22 mouse cellular contexts compared by ENCODE assay signal in genomic region chr6:53461056-53461455, GRCm38 (mm10).
DNase-seq lines count a peak whose midpoint lies in the region; ATAC-seq and TF ChIP-seq lines count a peak whose summit lies in the region.
"Had no signal": no experiment of that assay in that cellular context is flagged by ENCODE, and none has a peak within 500 bp of the region (broad histone marks: within the 10 kb centered on the region; RNA-seq: fewer than 3 reads in every experiment).

No protein-coding gene starts in this region.

- peak; percentile 42; the same call in 1 of the 2 replicates for TF ChIP-seq POLR2A in CH12.LX (IDR thresholded peaks at IDR 0.05; ENCODE audit: low read depth, low read length)

- no peak overlapping the region for H3K4me3 ChIP-seq in limb, embryonic 12.5 days (replicated peaks)
- H3K4me3 ChIP-seq in limb, embryonic 10.5 days = no peak overlapping the region
- H3K4me3 ChIP-seq in CH12.LX (replicated peaks in 1 of 3; ENCODE audit: low read depth in 2 of 3, low read length in 2 of 3, poor library complexity in 1 of 3) = no peak overlapping the region
- no peak overlapping the region for H3K4me3 ChIP-seq in limb, embryonic 13.5 days
- no peak overlapping the region for H3K4me3 ChIP-seq in limb, embryonic 15.5 days
- H3K4me3 ChIP-seq: embryonic facial prominence, embryonic 10.5 days; embryonic facial prominence, embryonic 12.5 days; forebrain, embryonic 13.5 days; forebrain, embryonic 15.5 days had no signal

- no peak overlapping the region for H3K4me2 ChIP-seq in limb, embryonic 12.5 days
- no peak overlapping the region for H3K4me2 ChIP-seq in CH12.LX (ENCODE audit: insufficient read depth, low read depth, poor library complexity, severe bottlenecking)
- no peak overlapping the region for H3K4me2 ChIP-seq in limb, embryonic 13.5 days (replicated peaks)
- no peak overlapping the region for H3K4me2 ChIP-seq in limb, embryonic 15.5 days
- H3K4me2 ChIP-seq: embryonic facial prominence, embryonic 12.5 days; forebrain, embryonic 13.5 days; forebrain, embryonic 15.5 days had no signal

- DNase-seq in limb, embryonic 10.5 days (ENCODE audit: low spot score) = no peak
- no peak for DNase-seq in CH12.LX (ENCODE audit: extremely low read depth)
- DNase-seq in gastrocnemius, postnatal 4 days (ENCODE audit: low spot score in 2 of 2) = no peak
- DNase-seq in urinary bladder, postnatal 25 days (ENCODE audit: low spot score) = no peak
- DNase-seq: adrenal gland, adult 8-10 months; adrenal gland, postnatal 14 days; adrenal gland, postnatal 36 days; cerebellum, adult 11-12 months; cerebellum, adult 2 months; cerebellum, adult 9-10 months; cerebellum, postnatal 10 days; cerebellum, postnatal 25 days had no signal

- H3K27ac ChIP-seq in limb, embryonic 12.5 days = peak overlapping the region; percentile 84
- H3K27ac ChIP-seq in limb, embryonic 10.5 days = no peak overlapping the region
- H3K27ac ChIP-seq in CH12.LX (ENCODE audit: insufficient read depth, low read depth) = no peak overlapping the region
- H3K27ac ChIP-seq in limb, embryonic 13.5 days = peak overlapping the region; percentile 84; the same call in 1 of the 2 replicates
- peak overlapping the region; percentile 74 for H3K27ac ChIP-seq in limb, embryonic 15.5 days
- H3K27ac ChIP-seq: embryonic facial prominence, embryonic 10.5 days; embryonic facial prominence, embryonic 12.5 days; forebrain, embryonic 13.5 days; forebrain, embryonic 15.5 days had no signal

- 88% methylated on average over 6 of the region's 6 CpGs for WGBS in limb, embryonic 12.5 days
- WGBS in limb, embryonic 10.5 days = 90% methylated on average over 6 of the region's 6 CpGs
- WGBS in limb, embryonic 13.5 days = 80% methylated on average over 6 of the region's 6 CpGs
- 67% methylated on average over 6 of the region's 6 CpGs for WGBS in limb, embryonic 15.5 days

- dilution Hi-C loops in CH12.LX (cut with MboI; ENCODE audit: extremely low pct_ligation_motif_present, extremely low pct_unique_long_range_greater_than_20kb, low sequenced_read_pairs) = no loop called here

- no peaks in the 10 kb centered on the region for H3K79me2 ChIP-seq in CH12.LX (replicated peaks; ENCODE audit: control insufficient read depth, extremely low read depth, insufficient read depth, poor library complexity, severe bottlenecking)

- H3K36me3 ChIP-seq in limb, embryonic 12.5 days = no peaks in the 10 kb centered on the region
- H3K36me3 ChIP-seq in limb, embryonic 10.5 days = no peaks in the 10 kb centered on the region
- H3K36me3 ChIP-seq in CH12.LX (replicated peaks in 1 of 2; ENCODE audit: control insufficient read depth in 1 of 2, insufficient read depth in 1 of 2, low read length in 1 of 2) = peaks cover 0 to 9% of the 10 kb centered on the region in 2 experiments
- no peaks in the 10 kb centered on the region for H3K36me3 ChIP-seq in limb, embryonic 13.5 days
- H3K36me3 ChIP-seq in limb, embryonic 15.5 days = no peaks in the 10 kb centered on the region
- H3K36me3 ChIP-seq: embryonic facial prominence, embryonic 10.5 days; embryonic facial prominence, embryonic 12.5 days; forebrain, embryonic 15.5 days; G1E had no signal

- no peak for TF ChIP-seq EP300 in CH12.LX (IDR thresholded peaks at IDR 0.05; ENCODE audit: low read length)

- no peaks in the 10 kb centered on the region for H3K9me3 ChIP-seq in limb, embryonic 12.5 days
- H3K9me3 ChIP-seq in limb, embryonic 10.5 days (replicated peaks) = no peaks in the 10 kb centered on the region
- no peaks in the 10 kb centered on the region for H3K9me3 ChIP-seq in CH12.LX (replicated peaks; ENCODE audit: low read length)
- no peaks in the 10 kb centered on the region for H3K9me3 ChIP-seq in limb, embryonic 13.5 days
- H3K9me3 ChIP-seq in limb, embryonic 15.5 days = no peaks in the 10 kb centered on the region
- H3K9me3 ChIP-seq: embryonic facial prominence, embryonic 10.5 days; embryonic facial prominence, embryonic 12.5 days; forebrain, embryonic 13.5 days; forebrain, embryonic 15.5 days had no signal

- no peaks in the 10 kb centered on the region for H3K27me3 ChIP-seq in limb, embryonic 12.5 days
- H3K27me3 ChIP-seq in limb, embryonic 10.5 days (ENCODE audit: low read depth, poor library complexity, severe bottlenecking) = 0 out of 2 replicates have a peak, but pooled peaks cover 4% of the 10 kb centered on the region
- H3K27me3 ChIP-seq in CH12.LX (replicated peaks) = no peaks in the 10 kb centered on the region
- H3K27me3 ChIP-seq in limb, embryonic 13.5 days = no peaks in the 10 kb centered on the region
- no peaks in the 10 kb centered on the region for H3K27me3 ChIP-seq in limb, embryonic 15.5 days
- H3K27me3 ChIP-seq: embryonic facial prominence, embryonic 12.5 days; forebrain, embryonic 13.5 days; forebrain, embryonic 15.5 days; Patski had no signal

- TF ChIP-seq CTCF in CH12.LX (conservative IDR thresholded peaks at IDR 0.05 in 1 of 2, IDR thresholded peaks at IDR 0.05 in 1 of 2; ENCODE audit: low read depth in 2 of 2, low read length in 2 of 2) = no peak

- in situ Hi-C loops in CH12.LX (cut with MboI; ENCODE audit: low pct_ligation_motif_present, low pct_unique_long_range_greater_than_20kb, low sequenced_read_pairs) = no loop called here

- H3K9ac ChIP-seq in limb, embryonic 12.5 days (replicated peaks) = no peak overlapping the region
- no peak overlapping the region for H3K9ac ChIP-seq in CH12.LX (ENCODE audit: insufficient read depth, low read depth)
- H3K9ac ChIP-seq in limb, embryonic 13.5 days = no peak overlapping the region
- H3K9ac ChIP-seq in limb, embryonic 15.5 days = no peak overlapping the region
- H3K9ac ChIP-seq: embryonic facial prominence, embryonic 12.5 days; forebrain, embryonic 13.5 days; forebrain, embryonic 15.5 days had no signal

- TF ChIP-seq RAD21 in CH12.LX (IDR thresholded peaks at IDR 0.05; ENCODE audit: low read depth, low read length) = no peak

- no peak for ATAC-seq in limb, embryonic 12.5 days (ENCODE audit: insufficient number of reproducible peaks, insufficient read depth, low FRiP score, low TSS enrichment, low read depth)
- ATAC-seq in limb, embryonic 13.5 days (ENCODE audit: low FRiP score, low read depth) = no peak
- ATAC-seq in limb, embryonic 15.5 days (ENCODE audit: insufficient number of reproducible peaks, low FRiP score, low TSS enrichment, low read depth) = no peak
- ATAC-seq: activated CD4-positive, CD25-positive, alpha-beta regulatory T cell, adult 4 months; forebrain, embryonic 13.5 days; forebrain, embryonic 15.5 days; Patski had no signal

- H3K4me1 ChIP-seq in limb, embryonic 12.5 days (replicated peaks) = peaks cover 57% of the 10 kb centered on the region
- peaks cover 13% of the 10 kb centered on the region for H3K4me1 ChIP-seq in limb, embryonic 10.5 days
- H3K4me1 ChIP-seq in CH12.LX (ENCODE audit: control insufficient read depth in 1 of 2, insufficient read depth in 2 of 2) = peaks cover 14 to 21% of the 10 kb centered on the region in 2 experiments
- H3K4me1 ChIP-seq in limb, embryonic 13.5 days = peaks cover 75% of the 10 kb centered on the region
- peaks cover 43% of the 10 kb centered on the region for H3K4me1 ChIP-seq in limb, embryonic 15.5 days

TF ChIP-seq in CH12.LX, 34 proteins besides CTCF, POLR2A, EP300 and RAD21:
- TF ChIP-seq MEF2A (IDR thresholded peaks at IDR 0.05; ENCODE audit: borderline replicate concordance, low read depth, low read length) = no peak
- TF ChIP-seq TCF12 (IDR thresholded peaks at IDR 0.05; ENCODE audit: low read depth, low read length) = no peak
- TF ChIP-seq POLR2AphosphoS2 (IDR thresholded peaks at IDR 0.05; ENCODE audit: low read depth, low read length) = peak; percentile 21; the same call in 1 of the 2 replicates
TF ChIP-seq in CH12.LX: peak in this region for 1.

Comparison
In these comparisons a context has a peak if more than half of its experiments do, and no peak if none do; other contexts are left out.
1. H3K27ac ChIP-seq: peak in limb, embryonic 12.5 days (single experiment), limb, embryonic 13.5 days (single experiment) and limb, embryonic 15.5 days (single experiment); none in limb, embryonic 10.5 days (single experiment) and CH12.LX (single experiment).